Mouse (Mus musculus) CD8-positive naive resting alpha-beta T cell, adult 57 days (primary cell): Measurements from ENCODE around the gene 4932411N23Rik. TPM values are rescaled to one million over a fixed set of nuclear protein-coding genes. Genes with fewer than 3 reads are reported as not detected.

Source experiments
- total RNA-seq: library from RNA; stranded (reverse); gene quantifications from one replicate; pipeline ENCODE4 v1.2.4, GENCODE M21; 2023

4932411N23Rik gene
- not detected for total RNA-seq

GRCm38 (mm10) chrX:126815768-126816167 is at the start of gene 4932411N23Rik:
TSS of gene 4932411N23Rik (minus strand) at chrX:126815868.

Other genes with a start within 250 kb of the 4932411N23Rik start
- not detected for gene Gm382, start 224.1 kb upstream of the 4932411N23Rik start, total RNA-seq